Mouse (Mus musculus) urinary bladder, postnatal 10 days (tissue): Measurements from ENCODE around the gene Rpl37.

Experiments
- DNase-seq: peaks from one replicate; pipeline ENCODE4 v3.0.0; 2022; ENCODE audit warnings: low spot score

Gene Rpl37

GRCm38 (mm10) chr15:5155093-5155492, 38.6 kb downstream of the Rpl37 start:
- no peak for DNase-seq

GRCm38 (mm10) chr15:5156355-5156754, 39.9 kb downstream of the Rpl37 start:
- no peak for DNase-seq

GRCm38 (mm10) chr15:5157386-5157785, 40.9 kb downstream of the Rpl37 start:
- no peak for DNase-seq

- no peak for DNase-seq
Measured at GRCm38 (mm10) chr15:5158827-5159226, 42.4 kb downstream of the Rpl37 start.

- no peak for DNase-seq
Measured at GRCm38 (mm10) chr15:5165121-5165773, 48.8 kb downstream of the Rpl37 start.
